Mouse (Mus musculus): ENCODE measurements around the gene Hip1. TPM values are rescaled to one million over a fixed set of nuclear protein-coding genes. Genes with fewer than 3 reads are reported as not detected.
"Not testable (repeated sequence)": the region's sequence is repeated elsewhere in the genome, so short reads cannot be mapped to it uniquely, and the experiment has no call there.

The Hip1 gene
- total RNA-seq, 2 experiments from 2014 or later = 0.19 to 1.2 TPM

- peak; percentile 10; the same call in 1 of the 2 replicates for ATAC-seq (replicated peaks; ENCODE audit: low FRiP score, low TSS enrichment, poor library complexity, severe bottlenecking)
These were observed 161.1 kb downstream of the Hip1 start for GRCm38 (mm10) chr5:135383771-135384170.

GRCm38 (mm10) chr5:135382746-135383145 lies 162.2 kb downstream of the Hip1 start:
- no peak for ATAC-seq (replicated peaks; ENCODE audit: low FRiP score, low TSS enrichment, poor library complexity, severe bottlenecking)

GRCm38 (mm10) chr5:135381356-135381925 lies 163.5 kb downstream of the Hip1 start:
- ATAC-seq (replicated peaks; ENCODE audit: low FRiP score, low TSS enrichment, poor library complexity, severe bottlenecking) = no peak

GRCm38 (mm10) chr5:135380681-135381080 lies 164.2 kb downstream of the Hip1 start:
- ATAC-seq (replicated peaks; ENCODE audit: low FRiP score, low TSS enrichment, poor library complexity, severe bottlenecking) = no peak

GRCm38 (mm10) chr5:135376341-135376740 lies 168.6 kb downstream of the Hip1 start:
- ATAC-seq (replicated peaks; ENCODE audit: low FRiP score, low TSS enrichment, poor library complexity, severe bottlenecking) = no peak

GRCm38 (mm10) chr5:135375167-135375566 lies 169.8 kb downstream of the Hip1 start:
- ATAC-seq (replicated peaks; ENCODE audit: low FRiP score, low TSS enrichment, poor library complexity, severe bottlenecking) = no peak

- no peak for ATAC-seq (replicated peaks; ENCODE audit: low FRiP score, low TSS enrichment, poor library complexity, severe bottlenecking)
These were observed 171.3 kb downstream of the Hip1 start for GRCm38 (mm10) chr5:135373601-135374000.

- ATAC-seq (replicated peaks; ENCODE audit: low FRiP score, low TSS enrichment, poor library complexity, severe bottlenecking) = no peak
These were observed 173.7 kb downstream of the Hip1 start for GRCm38 (mm10) chr5:135371195-135371594.

- peak; percentile 55 for ATAC-seq (replicated peaks; ENCODE audit: low FRiP score, low TSS enrichment, poor library complexity, severe bottlenecking)
These were observed 174.9 kb downstream of the Hip1 start, which contains the start of gene Nsun5 for GRCm38 (mm10) chr5:135369787-135370654. TSS of gene Nsun5 (plus strand) at chr5:135369953.

GRCm38 (mm10) chr5:135369196-135369595 lies 175.7 kb downstream of the Hip1 start:
- not testable (repeated sequence) for ATAC-seq (replicated peaks; ENCODE audit: low FRiP score, low TSS enrichment, poor library complexity, severe bottlenecking)

- ATAC-seq (replicated peaks; ENCODE audit: low FRiP score, low TSS enrichment, poor library complexity, severe bottlenecking) = no peak
These were observed 176.6 kb downstream of the Hip1 start for GRCm38 (mm10) chr5:135368312-135368711.

- ATAC-seq (replicated peaks; ENCODE audit: low FRiP score, low TSS enrichment, poor library complexity, severe bottlenecking) = no peak
These were observed 177.1 kb downstream of the Hip1 start for GRCm38 (mm10) chr5:135367841-135368240.

- ATAC-seq (replicated peaks; ENCODE audit: low FRiP score, low TSS enrichment, poor library complexity, severe bottlenecking) = peak; percentile 59
These were observed 181.4 kb downstream of the Hip1 start for GRCm38 (mm10) chr5:135363540-135363939.

GRCm38 (mm10) chr5:135362572-135362971 lies 182.3 kb downstream of the Hip1 start:
- ATAC-seq (replicated peaks; ENCODE audit: low FRiP score, low TSS enrichment, poor library complexity, severe bottlenecking) = no peak

- ATAC-seq (replicated peaks; ENCODE audit: low FRiP score, low TSS enrichment, poor library complexity, severe bottlenecking) = no peak
These were observed 185.1 kb downstream of the Hip1 start for GRCm38 (mm10) chr5:135359772-135360171.

GRCm38 (mm10) chr5:135357556-135357955 lies 187.4 kb downstream of the Hip1 start:
- no peak for ATAC-seq (replicated peaks; ENCODE audit: low FRiP score, low TSS enrichment, poor library complexity, severe bottlenecking)

Other genes starting within 250 kb of the Hip1 start
- 0.57 and 2.0 TPM in 2 replicates for gene Fkbp6, start 195.1 kb downstream of the Hip1 start, total RNA-seq (2014; fragmentation: Nextera tagmentation)
- gene Fkbp6, start 195.1 kb downstream of the Hip1 start, total RNA-seq (2017) = not detected in 2 replicates
- gene Trim50, start 191.8 kb downstream of the Hip1 start, total RNA-seq (2014; fragmentation: Nextera tagmentation) = not detected in 2 replicates
- gene Trim50, start 191.8 kb downstream of the Hip1 start, total RNA-seq (2017) = not detected in 2 replicates
- gene Nsun5, start 175.2 kb downstream of the Hip1 start, total RNA-seq (2014; fragmentation: Nextera tagmentation) = 36.6 and 54.3 TPM in 2 replicates
- 29.7 and 32.5 TPM in 2 replicates for gene Nsun5, start 175.2 kb downstream of the Hip1 start, total RNA-seq (2017)
- gene Pom121, start 150.6 kb downstream of the Hip1 start, total RNA-seq (2014; fragmentation: Nextera tagmentation) = 83.2 and 90.6 TPM in 2 replicates
- 10.4 and 11.1 TPM in 2 replicates for gene Pom121, start 150.6 kb downstream of the Hip1 start, total RNA-seq (2017)
- gene Ccl26, start 18.4 kb upstream of the Hip1 start, total RNA-seq (2014; fragmentation: Nextera tagmentation) = not detected in 2 replicates
- not detected in 2 replicates for gene Ccl26, start 18.4 kb upstream of the Hip1 start, total RNA-seq (2017)
- not detected in 2 replicates for gene Ccl24, start 27.9 kb upstream of the Hip1 start, total RNA-seq (2014; fragmentation: Nextera tagmentation)
- not detected in 2 replicates for gene Ccl24, start 27.9 kb upstream of the Hip1 start, total RNA-seq (2017)
- gene Rhbdd2, start 87.5 kb upstream of the Hip1 start, total RNA-seq (2014; fragmentation: Nextera tagmentation) = 25.2 and 47.5 TPM in 2 replicates
- 9.5 and 11.2 TPM in 2 replicates for gene Rhbdd2, start 87.5 kb upstream of the Hip1 start, total RNA-seq (2017)
- gene Por, start 124.9 kb upstream of the Hip1 start, total RNA-seq (2014; fragmentation: Nextera tagmentation) = 49.6 and 57.4 TPM in 2 replicates
- 58.7 and 73.2 TPM in 2 replicates for gene Por, start 124.9 kb upstream of the Hip1 start, total RNA-seq (2017)
- gene Tmem120a, start 199.3 kb upstream of the Hip1 start, total RNA-seq (2014; fragmentation: Nextera tagmentation) = 11.2 and 14.3 TPM in 2 replicates
- 12.1 and 15.7 TPM in 2 replicates for gene Tmem120a, start 199.3 kb upstream of the Hip1 start, total RNA-seq (2017)
- gene Styxl1, start 233.3 kb upstream of the Hip1 start, total RNA-seq (2014; fragmentation: Nextera tagmentation) = 3.0 TPM in 1 of 2 replicates, not detected in the other
- not detected in 2 replicates for gene Styxl1, start 233.3 kb upstream of the Hip1 start, total RNA-seq (2017)
- gene Mdh2, start 233.4 kb upstream of the Hip1 start, total RNA-seq (2014; fragmentation: Nextera tagmentation) = 441 and 446 TPM in 2 replicates
- 207 and 288 TPM in 2 replicates for gene Mdh2, start 233.4 kb upstream of the Hip1 start, total RNA-seq (2017)